Mouse (Mus musculus): ENCODE results near the gene Tom1l1. TPM values are rescaled to one million over a fixed set of nuclear protein-coding genes. Genes with fewer than 3 reads are reported as not detected.
A peak's percentile ranks its signal among the peaks of the same experiment; 100 is the strongest.

Gene Tom1l1
- polyA plus RNA-seq, 1 experiment from 2014 or later: 11.4 TPM

GRCm38 (mm10) chr11:90695811-90696210 is 7.6 kb upstream of the Tom1l1 start:
- Histone ChIP-seq H3K9ac (replicated peaks; ENCODE audit: low read depth, low read length) (no peak overlapping the region), H3K4me2 (ENCODE audit: low read length) (no peak overlapping the region), H3K9me3 (ENCODE audit: control insufficient read depth, low read length) (no peaks in the 10 kb centered on the region), H3K27ac (ENCODE audit: low read length) (no peak overlapping the region), H3K4me1 (replicated peaks; ENCODE audit: control insufficient read depth, insufficient read depth, low read length) (no peaks in the 10 kb centered on the region), H3K27me3 (replicated peaks; ENCODE audit: control insufficient read depth, insufficient read depth, low read length) (no peaks in the 10 kb centered on the region), H3K4me3 (replicated peaks; ENCODE audit: low read length) (no peak overlapping the region), H3K36me3 (ENCODE audit: control insufficient read depth, insufficient read depth) (no peaks in the 10 kb centered on the region)
- ATAC-seq: no peak
- 78% methylated on average over 9 of the region's 9 CpGs for WGBS

DNA sequence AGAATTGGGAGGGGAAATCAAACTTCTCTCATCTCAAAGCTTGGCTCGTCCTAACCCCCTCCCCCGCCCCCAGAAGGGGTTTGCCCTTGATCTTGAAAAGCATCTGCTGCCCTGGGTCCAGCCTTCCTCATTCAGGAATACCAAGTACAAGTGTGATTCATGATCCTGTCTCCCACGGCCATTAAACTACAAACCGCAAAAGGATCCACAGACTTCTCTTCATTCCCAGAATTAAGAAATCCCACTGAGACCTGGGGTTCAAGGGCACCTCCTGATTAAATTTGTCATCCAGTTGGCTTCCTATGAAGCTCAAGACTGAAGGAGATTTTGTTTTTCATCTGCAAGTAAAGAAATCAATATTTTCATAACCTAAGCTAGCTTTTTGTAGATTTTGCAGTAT is 6.0 kb upstream of the Tom1l1 start:
- H3K4me3 ChIP-seq (replicated peaks; ENCODE audit: low read length): no peak overlapping the region
- no peaks in the 10 kb centered on the region for H3K4me1 ChIP-seq (replicated peaks; ENCODE audit: control insufficient read depth, insufficient read depth, low read length)
- H3K36me3 ChIP-seq (ENCODE audit: control insufficient read depth, insufficient read depth): no peaks in the 10 kb centered on the region
- no peak for ATAC-seq
- no peak overlapping the region for H3K4me2 ChIP-seq (ENCODE audit: low read length)
- 77% methylated on average over 4 of the region's 4 CpGs for WGBS
- H3K27ac ChIP-seq (ENCODE audit: low read length): no peak overlapping the region
- no peak overlapping the region for H3K9ac ChIP-seq (replicated peaks; ENCODE audit: low read depth, low read length)
- no peaks in the 10 kb centered on the region for H3K9me3 ChIP-seq (ENCODE audit: control insufficient read depth, low read length)
- no peaks in the 10 kb centered on the region for H3K27me3 ChIP-seq (replicated peaks; ENCODE audit: control insufficient read depth, insufficient read depth, low read length)

- Histone ChIP-seq H3K4me1 (replicated peaks; ENCODE audit: control insufficient read depth, insufficient read depth, low read length) (peaks cover 13% of the 10 kb centered on the region), H3K9me3 (ENCODE audit: control insufficient read depth, low read length) (no peaks in the 10 kb centered on the region), H3K4me3 (replicated peaks; ENCODE audit: low read length) (no peak overlapping the region), H3K27ac (ENCODE audit: low read length) (no peak overlapping the region), H3K4me2 (ENCODE audit: low read length) (no peak overlapping the region), H3K27me3 (replicated peaks; ENCODE audit: control insufficient read depth, insufficient read depth, low read length) (no peaks in the 10 kb centered on the region), H3K9ac (replicated peaks; ENCODE audit: low read depth, low read length) (no peak overlapping the region), H3K36me3 (ENCODE audit: control insufficient read depth, insufficient read depth) (no peaks in the 10 kb centered on the region)
- 13% methylated on average over 6 of the region's 6 CpGs for WGBS
- no peak for ATAC-seq
Measured at GRCm38 (mm10) chr11:90690361-90690760, 2.2 kb upstream of the Tom1l1 start.

GRCm38 (mm10) chr11:90687040-90687439 is 1.1 kb downstream of the Tom1l1 start:
- no peaks in the 10 kb centered on the region for H3K9me3 ChIP-seq (ENCODE audit: control insufficient read depth, low read length)
- no peak overlapping the region for H3K27ac ChIP-seq (ENCODE audit: low read length)
- no peaks in the 10 kb centered on the region for H3K36me3 ChIP-seq (ENCODE audit: control insufficient read depth, insufficient read depth)
- H3K4me2 ChIP-seq (ENCODE audit: low read length): peak overlapping the region; percentile 93
- H3K4me1 ChIP-seq (replicated peaks; ENCODE audit: control insufficient read depth, insufficient read depth, low read length): peaks cover 13% of the 10 kb centered on the region
- H3K9ac ChIP-seq (replicated peaks; ENCODE audit: low read depth, low read length): peak overlapping the region; percentile 67
- H3K4me3 ChIP-seq (replicated peaks; ENCODE audit: low read length): peak overlapping the region; percentile 74
- ATAC-seq: peak; percentile 45
- WGBS: under 1% methylated on average over 17 of the region's 17 CpGs
- no peaks in the 10 kb centered on the region for H3K27me3 ChIP-seq (replicated peaks; ENCODE audit: control insufficient read depth, insufficient read depth, low read length)

- WGBS: 72% methylated on average over 13 of the region's 13 CpGs
- Histone ChIP-seq H3K4me1 (replicated peaks; ENCODE audit: control insufficient read depth, insufficient read depth, low read length) (peaks cover 13% of the 10 kb centered on the region), H3K9ac (replicated peaks; ENCODE audit: low read depth, low read length) (peak overlapping the region; percentile 67), H3K4me3 (replicated peaks; ENCODE audit: low read length) (peak overlapping the region; percentile 74), H3K9me3 (ENCODE audit: control insufficient read depth, low read length) (no peaks in the 10 kb centered on the region), H3K36me3 (ENCODE audit: control insufficient read depth, insufficient read depth) (no peaks in the 10 kb centered on the region), H3K27ac (ENCODE audit: low read length) (no peak overlapping the region), H3K4me2 (ENCODE audit: low read length) (peak overlapping the region; percentile 93), H3K27me3 (replicated peaks; ENCODE audit: control insufficient read depth, insufficient read depth, low read length) (no peaks in the 10 kb centered on the region)
- no peak; the same call in 1 of the 2 replicates for ATAC-seq
Measured at GRCm38 (mm10) chr11:90686287-90687025, 1.7 kb downstream of the Tom1l1 start.

DNA sequence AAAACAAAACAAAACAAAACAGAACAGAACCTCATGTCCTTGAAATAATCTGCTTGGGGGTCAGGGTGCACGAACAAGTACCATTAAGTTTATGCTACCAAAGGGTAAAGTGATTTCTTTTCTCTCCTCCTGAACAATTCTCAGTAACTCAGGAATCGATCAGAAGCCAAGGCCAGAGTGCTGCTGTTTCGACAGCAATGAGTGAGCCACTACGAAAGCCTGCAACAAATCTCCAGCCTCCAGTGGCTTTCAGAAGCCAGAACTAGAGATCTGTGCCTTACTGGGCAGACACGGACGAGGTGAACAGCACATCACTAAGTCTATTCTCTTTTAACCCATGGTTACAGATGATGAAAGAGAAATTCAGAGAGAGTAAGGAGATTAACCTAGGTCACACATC is 3.0 kb downstream of the Tom1l1 start:
- ATAC-seq: no peak
- H3K27ac ChIP-seq (ENCODE audit: low read length): no peak overlapping the region
- H3K27me3 ChIP-seq (replicated peaks; ENCODE audit: control insufficient read depth, insufficient read depth, low read length): no peaks in the 10 kb centered on the region
- 79% methylated on average over 6 of the region's 6 CpGs for WGBS
- H3K4me3 ChIP-seq (replicated peaks; ENCODE audit: low read length): no peak overlapping the region
- H3K36me3 ChIP-seq (ENCODE audit: control insufficient read depth, insufficient read depth): no peaks in the 10 kb centered on the region
- no peak overlapping the region for H3K4me2 ChIP-seq (ENCODE audit: low read length)
- no peaks in the 10 kb centered on the region for H3K9me3 ChIP-seq (ENCODE audit: control insufficient read depth, low read length)
- peaks cover 13% of the 10 kb centered on the region for H3K4me1 ChIP-seq (replicated peaks; ENCODE audit: control insufficient read depth, insufficient read depth, low read length)
- no peak overlapping the region for H3K9ac ChIP-seq (replicated peaks; ENCODE audit: low read depth, low read length)

DNA sequence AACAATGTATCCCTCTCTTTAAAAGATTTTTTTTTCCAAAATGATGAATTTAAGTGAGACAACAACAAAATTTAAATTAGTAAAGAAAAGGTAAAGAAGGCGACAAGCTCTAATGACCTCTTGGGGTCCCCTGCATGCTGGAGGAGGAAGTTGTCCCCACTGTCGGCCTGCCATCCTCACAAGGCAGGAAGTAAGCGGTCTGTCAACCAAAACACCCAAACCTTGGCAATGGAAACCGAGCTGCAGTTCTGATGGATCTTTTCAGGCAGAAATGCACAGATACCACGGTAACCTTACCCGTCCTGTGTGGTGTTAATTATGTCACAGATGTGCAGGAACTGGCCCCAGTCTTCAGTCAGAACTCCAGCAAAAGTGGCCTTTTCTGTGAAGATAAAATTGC is 3.4 kb downstream of the Tom1l1 start:
- Histone ChIP-seq H3K9me3 (ENCODE audit: control insufficient read depth, low read length) (no peaks in the 10 kb centered on the region), H3K4me1 (replicated peaks; ENCODE audit: control insufficient read depth, insufficient read depth, low read length) (peaks cover 13% of the 10 kb centered on the region), H3K9ac (replicated peaks; ENCODE audit: low read depth, low read length) (no peak overlapping the region), H3K4me2 (ENCODE audit: low read length) (no peak overlapping the region), H3K27me3 (replicated peaks; ENCODE audit: control insufficient read depth, insufficient read depth, low read length) (no peaks in the 10 kb centered on the region), H3K27ac (ENCODE audit: low read length) (no peak overlapping the region), H3K4me3 (replicated peaks; ENCODE audit: low read length) (no peak overlapping the region), H3K36me3 (ENCODE audit: control insufficient read depth, insufficient read depth) (no peaks in the 10 kb centered on the region)
- ATAC-seq: no peak
- 81% methylated on average over 6 of the region's 6 CpGs for WGBS

DNA sequence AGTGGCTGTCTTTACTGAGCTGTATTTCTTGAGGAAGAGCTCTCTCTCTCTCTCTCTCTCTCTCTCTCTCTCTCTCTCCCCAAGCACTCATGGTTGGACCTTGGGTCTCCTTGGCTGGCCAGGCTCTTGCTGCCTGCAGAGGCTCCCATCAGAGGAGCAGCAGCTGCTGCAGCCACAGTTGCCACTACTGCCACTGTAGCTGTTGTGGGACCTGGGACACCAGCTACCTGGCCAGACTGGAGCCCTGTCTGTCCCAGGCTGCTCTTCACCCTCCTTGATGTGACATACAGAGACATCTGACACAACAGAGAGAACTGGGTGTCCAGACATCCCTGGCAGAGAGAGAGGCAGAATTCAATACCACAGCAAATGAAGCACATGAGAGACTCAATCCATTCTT is 7.0 kb downstream of the Tom1l1 start:
- Histone ChIP-seq H3K9me3 (ENCODE audit: control insufficient read depth, low read length) (no peaks in the 10 kb centered on the region), H3K4me1 (replicated peaks; ENCODE audit: control insufficient read depth, insufficient read depth, low read length) (no peaks in the 10 kb centered on the region), H3K27ac (ENCODE audit: low read length) (no peak overlapping the region), H3K27me3 (replicated peaks; ENCODE audit: control insufficient read depth, insufficient read depth, low read length) (no peaks in the 10 kb centered on the region), H3K9ac (replicated peaks; ENCODE audit: low read depth, low read length) (no peak overlapping the region), H3K4me3 (replicated peaks; ENCODE audit: low read length) (no peak overlapping the region), H3K4me2 (ENCODE audit: low read length) (no peak overlapping the region), H3K36me3 (ENCODE audit: control insufficient read depth, insufficient read depth) (no peaks in the 10 kb centered on the region)
- ATAC-seq: no peak

- no peak overlapping the region for H3K4me2 ChIP-seq (ENCODE audit: low read length)
- no peak for ATAC-seq
- no peak overlapping the region for H3K9ac ChIP-seq (replicated peaks; ENCODE audit: low read depth, low read length)
- H3K36me3 ChIP-seq (ENCODE audit: control insufficient read depth, insufficient read depth): no peaks in the 10 kb centered on the region
- H3K4me3 ChIP-seq (replicated peaks; ENCODE audit: low read length): no peak overlapping the region
- H3K27ac ChIP-seq (ENCODE audit: low read length): no peak overlapping the region
- H3K27me3 ChIP-seq (replicated peaks; ENCODE audit: control insufficient read depth, insufficient read depth, low read length): no peaks in the 10 kb centered on the region
- no peaks in the 10 kb centered on the region for H3K4me1 ChIP-seq (replicated peaks; ENCODE audit: control insufficient read depth, insufficient read depth, low read length)
- H3K9me3 ChIP-seq (ENCODE audit: control insufficient read depth, low read length): no peaks in the 10 kb centered on the region
- WGBS: 85% methylated on average over 5 of the region's 5 CpGs
Measured at GRCm38 (mm10) chr11:90678582-90678981, 9.6 kb downstream of the Tom1l1 start.

All from forebrain, embryonic 16.5 days (tissue).